Mouse (Mus musculus) testis, adult 2 months (tissue): Measurements from ENCODE around the gene Cdc42ep4. TPM values are rescaled to one million over a fixed set of nuclear protein-coding genes. Genes with fewer than 3 reads are reported as not detected.

ENCODE experiments used
- H3K27ac ChIP-seq: fragments of 200-500 bp; 2 replicates; pipeline ENCODE4 v1.5.1; 2012; ENCODE audit warnings: low read depth, low read length; ENCODE audit not compliant: control insufficient read depth, insufficient read depth
- H3K27me3 ChIP-seq: fragments of 200-500 bp; 2 replicates; pipeline ENCODE4 v1.6.1; 2012; ENCODE audit warnings: mild to moderate bottlenecking, low read length, moderate library complexity; ENCODE audit not compliant: control insufficient read depth, insufficient read depth
- H3K36me3 ChIP-seq: fragments of 200-500 bp; 2 replicates; pipeline ENCODE4 v1.6.1; 2012; ENCODE audit warnings: mild to moderate bottlenecking, low read length; ENCODE audit not compliant: control insufficient read depth, insufficient read depth
- H3K4me1 ChIP-seq: fragments of 200-500 bp; 2 replicates; pipeline ENCODE4 v1.6.1; 2012; ENCODE audit warnings: low read length; ENCODE audit not compliant: control insufficient read depth, insufficient read depth
- H3K4me3 ChIP-seq: fragments of 200-500 bp; 2 replicates; pipeline ENCODE4 v1.5.1; 2012; ENCODE audit warnings: low read depth, mild to moderate bottlenecking, low read length, moderate library complexity, mixed read lengths; ENCODE audit not compliant: control insufficient read depth
- CTCF ChIP-seq: fragments of 200-500 bp; IDR thresholded peaks from 2 replicates; pipeline ENCODE4 v1.5.1; 2012; ENCODE audit warnings: low read depth, mild to moderate bottlenecking, inconsistent platforms, low read length, moderate library complexity; ENCODE audit not compliant: control insufficient read depth, insufficient read depth, insufficient replicate concordance
- POLR2A ChIP-seq: fragments of 200-500 bp; IDR thresholded peaks from 2 replicates; pipeline ENCODE4 v1.6.1; 2012; ENCODE audit warnings: low read depth, mild to moderate bottlenecking, inconsistent platforms, low read length, moderate library complexity; ENCODE audit not compliant: control insufficient read depth
- polyA plus RNA-seq: library from polyadenylated mRNA; depleted of rRNA; stranded (reverse); fragments of >200 nt; gene quantifications from 2 replicates; pipeline ENCODE4 v1.2.3, GENCODE M21; 2012

Gene Cdc42ep4
- polyA plus RNA-seq, 1 experiment, result 27.4 TPM

GRCm38 (mm10) chr11:113784656-113785396 lies 33.1 kb upstream of the Cdc42ep4 start:
- H3K36me3 ChIP-seq, result no peaks in the 10 kb centered on the region
- peak overlapping the region; percentile 1; the same call in 1 of the 2 replicates for H3K4me3 ChIP-seq
- no peaks in the 10 kb centered on the region for H3K27me3 ChIP-seq
- peaks cover 14% of the 10 kb centered on the region for H3K4me1 ChIP-seq
- H3K27ac ChIP-seq, result no peak overlapping the region
- TF ChIP-seq CTCF, result no peak
- no peak for TF ChIP-seq POLR2A

DNA sequence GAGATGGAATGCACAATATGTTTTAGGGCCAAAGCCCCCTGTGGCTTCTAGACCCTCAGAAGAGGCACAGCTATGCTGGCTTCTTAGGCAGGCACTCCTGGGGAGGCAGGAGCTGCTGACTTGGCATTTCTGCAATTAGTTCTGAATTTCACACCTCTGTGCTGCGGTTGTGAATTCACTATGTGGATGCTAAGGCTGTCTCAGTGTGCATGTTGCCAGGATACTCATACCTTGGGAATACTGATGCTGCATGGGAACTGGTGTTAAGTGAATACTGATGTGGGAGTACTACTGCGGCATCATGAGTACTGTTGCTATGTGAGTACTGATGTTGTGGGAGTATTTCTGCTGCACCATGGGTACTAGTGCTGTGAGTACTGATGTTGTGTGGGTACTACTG lies 30.8 kb upstream of the Cdc42ep4 start:
- Histone ChIP-seq H3K27me3 (no peaks in the 10 kb centered on the region), H3K36me3 (no peaks in the 10 kb centered on the region)

DNA sequence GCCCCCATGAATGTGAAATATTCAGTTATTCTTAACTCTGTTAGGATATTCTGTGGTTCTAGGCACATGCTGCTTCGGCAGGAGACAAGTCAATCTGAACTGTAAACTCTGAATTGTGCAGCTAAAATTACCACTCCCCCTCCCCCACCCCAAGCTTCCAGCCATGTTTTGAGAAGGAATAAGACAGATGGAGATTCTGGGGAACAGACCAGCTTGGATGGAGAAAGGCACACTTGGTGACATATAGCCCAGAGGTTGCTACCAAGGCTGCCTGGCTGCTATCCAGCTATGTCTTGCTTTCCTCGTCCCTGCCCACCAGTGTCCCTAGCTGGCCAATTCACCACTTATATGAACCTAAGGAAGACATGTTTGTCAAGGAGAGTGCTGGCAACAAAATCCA lies 30.3 kb upstream of the Cdc42ep4 start:
- Histone ChIP-seq H3K27ac (no peak overlapping the region), H3K4me3 (no peak overlapping the region), H3K4me1 (peaks cover 18% of the 10 kb centered on the region), H3K27me3 (no peaks in the 10 kb centered on the region), H3K36me3 (no peaks in the 10 kb centered on the region)
- TF ChIP-seq POLR2A (no peak), CTCF (no peak)

More for the DNA sequence above, 30.8 kb upstream of the Cdc42ep4 start:
- Histone ChIP-seq H3K4me3 (no peak overlapping the region), H3K4me1 (peaks cover 16% of the 10 kb centered on the region), H3K27ac (no peak overlapping the region)
- no peak for TF ChIP-seq POLR2A
- no peak for TF ChIP-seq CTCF

GRCm38 (mm10) chr11:113779680-113780041 lies 28.0 kb upstream of the Cdc42ep4 start:
- H3K4me3 ChIP-seq, result no peak overlapping the region
- H3K27me3 ChIP-seq, result no peaks in the 10 kb centered on the region
- no peaks in the 10 kb centered on the region for H3K36me3 ChIP-seq
- H3K4me1 ChIP-seq, result peaks cover 7% of the 10 kb centered on the region; the same call in 1 of the 2 replicates
- no peak overlapping the region for H3K27ac ChIP-seq
- TF ChIP-seq CTCF, result no peak
- TF ChIP-seq POLR2A, result no peak

GRCm38 (mm10) chr11:113778733-113779679 lies 27.3 kb upstream of the Cdc42ep4 start:
- TF ChIP-seq POLR2A, result no peak
- TF ChIP-seq CTCF, result no peak
- Histone ChIP-seq H3K27me3 (no peaks in the 10 kb centered on the region), H3K36me3 (no peaks in the 10 kb centered on the region), H3K27ac (peak overlapping the region; percentile 39), H3K4me3 (no peak overlapping the region), H3K4me1 (peaks cover 5% of the 10 kb centered on the region; the same call in 1 of the 2 replicates)

DNA sequence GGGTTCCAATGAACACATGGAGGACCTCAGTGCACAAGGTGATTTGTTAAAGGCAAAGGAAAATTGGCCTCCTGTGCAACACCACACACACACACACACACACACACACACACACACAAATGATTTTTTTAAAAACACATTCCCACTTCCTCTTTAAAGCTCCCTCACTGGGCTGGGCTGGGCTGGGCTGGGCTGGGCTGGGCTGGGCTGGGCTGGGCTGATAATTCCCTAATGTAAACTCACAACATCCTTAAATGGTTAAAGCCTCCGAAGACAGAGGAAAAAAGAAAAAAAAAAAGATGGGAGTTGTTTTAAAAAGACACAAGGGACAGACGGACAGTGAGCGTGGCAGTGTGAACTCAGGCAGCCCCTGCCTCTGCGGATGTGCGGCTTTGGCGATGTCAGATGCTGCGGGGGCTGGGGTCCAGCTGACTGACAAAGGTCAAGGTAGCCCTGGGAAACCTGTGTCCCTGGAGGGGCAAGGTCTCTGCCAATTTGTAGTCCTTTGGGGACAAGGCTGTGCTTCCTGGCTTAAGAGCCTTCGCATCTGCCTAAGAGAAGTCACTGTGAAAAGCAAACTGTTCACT lies 26.3 kb upstream of the Cdc42ep4 start:
- Histone ChIP-seq H3K4me1 (peaks cover 5% of the 10 kb centered on the region; the same call in 1 of the 2 replicates), H3K27ac (no peak overlapping the region; the same call in 1 of the 2 replicates), H3K27me3 (no peaks in the 10 kb centered on the region), H3K36me3 (no peaks in the 10 kb centered on the region), H3K4me3 (no peak overlapping the region)
- TF ChIP-seq CTCF, result no peak

- TF ChIP-seq CTCF, result no peak
- TF ChIP-seq POLR2A, result no peak
- Histone ChIP-seq H3K4me1 (peaks cover 5% of the 10 kb centered on the region; the same call in 1 of the 2 replicates), H3K4me3 (peak overlapping the region; percentile 65), H3K27me3 (no peaks in the 10 kb centered on the region), H3K27ac (no peak overlapping the region), H3K36me3 (no peaks in the 10 kb centered on the region)
Observed at GRCm38 (mm10) chr11:113776851-113777511, 25.3 kb upstream of the Cdc42ep4 start.
